Mouse (Mus musculus): Measurements from ENCODE around the gene Cenpv.
A peak's percentile ranks its signal among the peaks of the same experiment; 100 is the strongest.
"Not testable (repeated sequence)": the region's sequence is repeated elsewhere in the genome, so short reads cannot be mapped to it uniquely, and the experiment has no call there.

The Cenpv gene

GRCm38 (mm10) chr11:62508816-62509215 is 30.2 kb downstream of the Cenpv start:
- DNase-seq (ENCODE audit: low read depth, low spot score) = not testable (repeated sequence)

- not testable (repeated sequence) for DNase-seq (ENCODE audit: low read depth, low spot score)
Measured at GRCm38 (mm10) chr11:62508365-62508764, 30.7 kb downstream of the Cenpv start.

GRCm38 (mm10) chr11:62507683-62508082 is 31.4 kb downstream of the Cenpv start:
- DNase-seq (ENCODE audit: low read depth, low spot score) = no peak

GRCm38 (mm10) chr11:62500529-62500928 is 38.5 kb downstream of the Cenpv start:
- no peak for DNase-seq (ENCODE audit: low read depth, low spot score)

GRCm38 (mm10) chr11:62498802-62499201 is 40.3 kb downstream of the Cenpv start:
- no peak for DNase-seq (ENCODE audit: low read depth, low spot score)

- DNase-seq (ENCODE audit: low read depth, low spot score) = no peak
Measured at GRCm38 (mm10) chr11:62497181-62497580, 41.9 kb downstream of the Cenpv start.

GRCm38 (mm10) chr11:62496151-62496715 is 42.8 kb downstream of the Cenpv start:
- peak; percentile 31 for DNase-seq (ENCODE audit: low read depth, low spot score)

GRCm38 (mm10) chr11:62495276-62495801 is 43.7 kb downstream of the Cenpv start:
- DNase-seq (ENCODE audit: low read depth, low spot score) = no peak

GRCm38 (mm10) chr11:62494754-62495275 is 44.2 kb downstream of the Cenpv start:
- peak; percentile 68 for DNase-seq (ENCODE audit: low read depth, low spot score)

- DNase-seq (ENCODE audit: low read depth, low spot score) = no peak
Measured at GRCm38 (mm10) chr11:62493701-62494100, 45.4 kb downstream of the Cenpv start.

GRCm38 (mm10) chr11:62487540-62488350 is 51.3 kb downstream of the Cenpv start:
- no peak for DNase-seq (ENCODE audit: low read depth, low spot score)

- DNase-seq (ENCODE audit: low read depth, low spot score) = no peak
Measured at GRCm38 (mm10) chr11:62486949-62487348, 52.1 kb downstream of the Cenpv start.

- no peak for DNase-seq (ENCODE audit: low read depth, low spot score)
Measured at GRCm38 (mm10) chr11:62479581-62479980, 59.5 kb downstream of the Cenpv start.

- DNase-seq (ENCODE audit: low read depth, low spot score) = no peak
Measured at GRCm38 (mm10) chr11:62478931-62479330, 60.1 kb downstream of the Cenpv start.

GRCm38 (mm10) chr11:62476156-62476555 is 62.9 kb downstream of the Cenpv start:
- DNase-seq (ENCODE audit: low read depth, low spot score) = no peak

Data from forelimb bud, embryonic 11.5 days (tissue).